Mouse (Mus musculus) MEL (cell line): ENCODE data around the gene Mfsd4b3. TPM values are rescaled to one million over a fixed set of nuclear protein-coding genes. Genes with fewer than 3 reads are reported as not detected.

Experiments
- DNase-seq: peaks from one replicate; pipeline ENCODE4 v3.0.0; 2011; ENCODE audit warnings: low read depth, low spot score
- H3K27ac ChIP-seq: 2 replicates; pipeline ENCODE4 v1.5.1; 2012; ENCODE audit warnings: low read depth, mild to moderate bottlenecking, control low read depth, low read length, moderate library complexity; ENCODE audit not compliant: control insufficient read depth
- H3K27me3 ChIP-seq, 2 experiments: fragments of 150-350 bp in 1 of 2; sonication (generic) in 1 of 2; 2 replicates each; pipeline ENCODE4 v1.6.1; 2012; ENCODE audit warnings: low read length in 2 of 2, mild to moderate bottlenecking in 2 of 2, improper control_type of control experiment in 1 of 2, moderate library complexity in 1 of 2; ENCODE audit not compliant: insufficient read depth in 2 of 2, control insufficient read depth in 1 of 2
- H3K36me3 ChIP-seq, 2 experiments: 2 replicates each; pipeline ENCODE4 v1.6.1; 2012 to 2014; ENCODE audit warnings: low read length in 2 of 2, improper control_type of control experiment in 1 of 2, inconsistent platforms in 1 of 2, mild to moderate bottlenecking in 1 of 2; ENCODE audit not compliant: insufficient read depth in 2 of 2, control insufficient read depth in 1 of 2
- H3K4me1 ChIP-seq, 2 experiments: fragments of 150-350 bp in 1 of 2; sonication (generic) in 1 of 2; 2 replicates each; pipeline ENCODE4 v1.6.1; 2012; ENCODE audit warnings: low read length in 2 of 2, improper control_type of control experiment in 1 of 2, mild to moderate bottlenecking in 1 of 2; ENCODE audit not compliant: insufficient read depth in 2 of 2, control insufficient read depth in 1 of 2
- H3K4me3 ChIP-seq, 2 experiments: fragments of 150-350 bp in 1 of 2; sonication (generic) in 1 of 2; 2 replicates each; pipeline ENCODE4 v1.5.1; 2012; ENCODE audit warnings: low read depth in 2 of 2, low read length in 2 of 2, mild to moderate bottlenecking in 2 of 2, moderate library complexity in 2 of 2, control low read depth in 1 of 2, improper control_type of control experiment in 1 of 2; ENCODE audit not compliant: control insufficient read depth in 1 of 2, insufficient read depth in 1 of 2
- H3K79me2 ChIP-seq: 2 replicates; pipeline ENCODE4 v1.6.1; 2012; ENCODE audit warnings: mild to moderate bottlenecking, low read length, moderate library complexity; ENCODE audit not compliant: control insufficient read depth, poor library complexity, insufficient read depth
- H3K9ac ChIP-seq: 2 replicates; pipeline ENCODE4 v1.6.1; 2012; ENCODE audit warnings: low read depth, mild to moderate bottlenecking, control low read depth, low read length, moderate library complexity; ENCODE audit not compliant: control insufficient read depth, poor library complexity, severe bottlenecking
- H3K9me3 ChIP-seq: fragments of 150-350 bp; sonication (generic); replicated peaks from 2 replicates; pipeline ENCODE4 v1.6.1; 2012; ENCODE audit warnings: mild to moderate bottlenecking, low read length, improper control_type of control experiment, moderate library complexity; ENCODE audit not compliant: insufficient read depth
- E2F4 ChIP-seq: IDR thresholded peaks from 2 replicates; pipeline ENCODE4 v1.6.1; 2011; ENCODE audit warnings: low read depth, low read length, improper control_type of control experiment, borderline replicate concordance
- GABPA ChIP-seq: IDR thresholded peaks from 2 replicates; pipeline ENCODE4 v1.6.1; 2012; ENCODE audit warnings: low read depth, mild to moderate bottlenecking, inconsistent platforms, low read length, improper control_type of control experiment, moderate library complexity
- GATA1 ChIP-seq: IDR thresholded peaks from 2 replicates; pipeline ENCODE4 v1.6.1; 2011; ENCODE audit warnings: low read depth, low read length, improper control_type of control experiment
- HCFC1 ChIP-seq: IDR thresholded peaks from 2 replicates; pipeline ENCODE4 v1.6.1; 2012; ENCODE audit warnings: low read depth, mild to moderate bottlenecking, inconsistent platforms, low read length, improper control_type of control experiment, moderate library complexity
- MAX ChIP-seq: IDR thresholded peaks from 2 replicates; pipeline ENCODE4 v1.6.1; 2011; ENCODE audit warnings: low read length, improper control_type of control experiment
- MAZ ChIP-seq: IDR thresholded peaks from 2 replicates; pipeline ENCODE4 v1.6.1; 2012; ENCODE audit warnings: low read depth, mild to moderate bottlenecking, inconsistent platforms, low read length, improper control_type of control experiment
- MYC ChIP-seq: IDR thresholded peaks from 2 replicates; pipeline ENCODE4 v1.6.1; 2011; ENCODE audit warnings: low read depth, mild to moderate bottlenecking, low read length, improper control_type of control experiment, moderate library complexity
- NELFE ChIP-seq: IDR thresholded peaks from 2 replicates; pipeline ENCODE4 v1.6.1; 2011; ENCODE audit warnings: low read depth, low read length, improper control_type of control experiment
- POLR2AphosphoS2 ChIP-seq: IDR thresholded peaks from 2 replicates; pipeline ENCODE4 v1.6.1; 2011; ENCODE audit warnings: low read length, improper control_type of control experiment
- POLR2AphosphoS5 ChIP-seq: IDR thresholded peaks from 2 replicates; pipeline ENCODE4 v1.6.1; 2012; ENCODE audit warnings: low read depth, borderline replicate concordance, mild to moderate bottlenecking, inconsistent platforms, low read length, moderate library complexity, mixed read lengths
- TAL1 ChIP-seq: IDR thresholded peaks from 2 replicates; pipeline ENCODE4 v1.6.1; 2012; ENCODE audit warnings: mild to moderate bottlenecking, inconsistent platforms, low read length, moderate library complexity, mixed read lengths
- TBP ChIP-seq: IDR thresholded peaks from 2 replicates; pipeline ENCODE4 v1.8.0; 2011; ENCODE audit warnings: low read depth, low read length, improper control_type of control experiment
- UBTF ChIP-seq: IDR thresholded peaks from 2 replicates; pipeline ENCODE4 v1.6.1; 2012; ENCODE audit warnings: low read depth, mild to moderate bottlenecking, inconsistent platforms, low read length, improper control_type of control experiment, moderate library complexity, borderline replicate concordance; ENCODE audit not compliant: insufficient read depth
- ZMIZ1 ChIP-seq: IDR thresholded peaks from 2 replicates; pipeline ENCODE4 v1.6.1; 2012; ENCODE audit warnings: low read depth, mild to moderate bottlenecking, inconsistent platforms, low read length, improper control_type of control experiment, moderate library complexity
- polyA plus RNA-seq, 2 experiments: library from polyadenylated mRNA; stranded (reverse) in 1 of 2; unstranded in 1 of 2; fragments of >175 nt in 1 of 2; fragments of >200 nt in 1 of 2; gene quantifications; 2 replicates each; pipeline versions ENCODE4 v1.2.1 to v1.2.4; 2012; ENCODE audit warnings: low replicate concordance in 2 of 2, low read depth in 1 of 2; ENCODE audit not compliant: insufficient read length in 2 of 2, insufficient read depth in 1 of 2, missing spikeins in 1 of 2
- total RNA-seq: library from RNA; depleted of rRNA; stranded (reverse); fragments of 300-350 nt; gene quantifications from 2 replicates; pipeline ENCODE4 v1.2.3, GENCODE M21; 2012

The Mfsd4b3 gene
- total and polyA plus RNA-seq, 3 experiments: not detected

DNA sequence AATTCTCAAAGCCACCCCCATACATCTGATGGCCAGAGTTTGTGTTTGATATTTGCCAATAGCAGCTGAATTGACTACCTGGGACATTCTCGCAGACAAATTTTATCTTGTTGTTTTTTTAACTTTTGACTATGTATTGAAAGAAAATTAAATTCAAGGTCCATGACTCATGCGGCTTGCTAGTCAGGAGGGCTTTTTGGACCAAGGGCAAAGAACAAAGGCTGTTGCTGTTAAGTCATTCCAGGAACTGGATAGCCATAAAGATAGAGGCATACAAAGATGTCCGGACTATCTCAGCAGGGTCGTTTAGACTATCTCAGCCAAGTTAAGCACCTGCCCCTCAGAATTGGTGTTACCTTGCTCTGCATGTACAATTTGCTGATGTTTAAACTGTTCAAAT lies 17.4 kb upstream of the Mfsd4b3 start:
- no peak for DNase-seq
- Histone ChIP-seq H3K4me1 (no peaks in the 10 kb centered on the region), H3K79me2 (no peaks in the 10 kb centered on the region), H3K9me3 (no peaks in the 10 kb centered on the region), H3K27me3 (no peaks in the 10 kb centered on the region; a peak in 1 of 4 replicates), H3K9ac (no peak overlapping the region), H3K4me3 (no peak overlapping the region), H3K36me3 (no peaks in the 10 kb centered on the region), H3K27ac (no peak overlapping the region)
- TF ChIP-seq MYC: no peak
- no peak for TF ChIP-seq POLR2AphosphoS5
- TF ChIP-seq E2F4: no peak
- no peak for TF ChIP-seq NELFE
- TF ChIP-seq GATA1: no peak
- no peak for TF ChIP-seq GABPA
- no peak for TF ChIP-seq UBTF

DNA sequence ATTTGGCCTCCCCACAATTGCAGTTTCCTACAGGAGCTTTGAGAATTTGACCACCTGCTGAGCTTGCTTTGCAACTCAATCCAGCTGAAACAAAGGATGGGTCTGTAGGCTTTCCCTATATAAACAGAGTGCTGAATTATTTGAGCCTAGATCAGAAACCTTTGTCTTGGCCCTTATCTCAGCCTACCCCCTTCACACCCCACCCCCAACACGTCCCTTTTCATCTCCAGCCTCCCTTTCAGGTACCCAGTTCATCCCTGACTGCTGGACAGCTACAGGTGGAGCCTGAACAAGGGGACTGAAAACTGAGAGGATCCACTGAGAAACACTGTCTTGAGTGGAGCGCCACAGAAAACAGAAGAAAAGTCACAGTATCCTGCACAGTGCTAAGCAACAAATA lies 15.8 kb upstream of the Mfsd4b3 start:
- Histone ChIP-seq H3K9ac (no peak overlapping the region), H3K36me3 (no peaks in the 10 kb centered on the region), H3K79me2 (no peaks in the 10 kb centered on the region), H3K9me3 (no peaks in the 10 kb centered on the region), H3K4me3 (no peak overlapping the region)
- TF ChIP-seq ZMIZ1 (no peak), MAX (no peak), TBP (no peak), TAL1 (no peak)
- TF ChIP-seq, all 39 proteins: peak for 0
- no peaks in the 10 kb centered on the region; a peak in 1 of 4 replicates for H3K27me3 ChIP-seq
- H3K27ac ChIP-seq: no peak overlapping the region
- H3K4me1 ChIP-seq: no peaks in the 10 kb centered on the region
- no peak for DNase-seq

DNA sequence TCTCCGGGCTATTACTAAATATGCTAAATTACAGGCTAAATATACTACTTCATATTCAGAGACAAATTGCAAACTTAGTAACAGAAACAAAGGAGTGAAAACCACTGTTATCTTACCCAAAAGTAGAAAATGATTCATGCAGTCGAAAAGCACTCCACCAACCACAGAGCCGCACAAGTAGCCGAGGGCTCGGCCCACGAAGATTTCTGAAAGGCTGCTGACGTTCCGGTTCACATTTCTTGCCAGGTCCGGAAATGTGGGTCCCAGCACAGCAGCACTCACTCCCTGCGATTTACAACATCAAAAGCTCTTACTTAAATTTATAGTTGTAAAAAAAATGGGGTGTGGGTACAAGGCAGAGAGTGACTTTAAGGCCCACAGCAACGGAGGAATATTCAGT lies 15.0 kb upstream of the Mfsd4b3 start:
- Histone ChIP-seq H3K27me3 (no peaks in the 10 kb centered on the region; a peak in 1 of 4 replicates), H3K79me2 (no peaks in the 10 kb centered on the region), H3K4me3 (no peak overlapping the region), H3K36me3 (no peaks in the 10 kb centered on the region), H3K27ac (no peak overlapping the region), H3K9ac (no peak overlapping the region), H3K4me1 (no peaks in the 10 kb centered on the region), H3K9me3 (no peaks in the 10 kb centered on the region)
- DNase-seq: no peak
- TF ChIP-seq HCFC1 (no peak), MAZ (no peak), UBTF (no peak), GABPA (no peak), ZMIZ1 (no peak), MAX (no peak), POLR2AphosphoS2 (no peak)
